Mouse (Mus musculus) cerebellum, adult 18-20 months (tissue): ENCODE results near the gene Mslnl.

ENCODE experiments used
- DNase-seq, 2 experiments: peaks; one replicate each; pipeline ENCODE4 v3.0.0; 2021

Gene Mslnl

GRCm38 (mm10) chr17:25786781-25787504 lies 51.1 kb downstream of the Mslnl start:
- peak in 1 of 2 experiments; percentile 12 for DNase-seq

GRCm38 (mm10) chr17:25791320-25791842 lies 55.5 kb downstream of the Mslnl start:
- DNase-seq = peak in 1 of 2 experiments; percentile 28

DNA sequence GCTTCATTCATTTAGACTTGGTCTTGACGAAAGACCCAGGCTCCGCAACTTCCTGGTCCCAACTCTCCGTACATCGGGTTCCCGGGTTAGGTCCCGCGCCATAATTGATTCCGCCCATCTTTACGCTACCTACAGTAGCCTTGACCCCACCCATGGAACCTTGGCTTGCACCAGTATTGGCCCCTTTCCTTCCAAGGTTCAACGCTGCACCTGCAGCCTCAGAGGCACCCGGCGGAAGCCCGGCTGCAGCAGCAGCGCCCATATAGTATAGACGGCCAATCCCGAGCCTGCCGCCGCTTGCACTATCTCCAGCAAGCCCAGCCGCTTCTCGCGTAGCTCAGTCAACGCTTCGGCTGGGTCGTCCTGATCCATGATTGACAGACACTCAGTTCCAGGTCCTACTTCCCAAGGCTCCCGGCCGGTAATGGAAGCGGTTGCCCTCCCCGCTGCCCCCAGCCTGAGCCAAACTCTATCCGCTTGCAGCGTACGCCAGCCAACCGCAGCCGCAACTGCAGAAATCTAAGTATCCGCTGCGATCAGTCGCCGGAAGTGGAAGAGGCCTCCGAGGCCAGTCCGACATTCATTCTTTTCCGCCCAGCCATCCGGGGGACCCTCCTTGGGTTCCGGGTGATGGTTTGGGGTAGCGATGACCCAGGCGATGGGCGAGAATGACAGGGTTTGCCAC lies 56.1 kb downstream of the Mslnl start:
- peak; percentile 79 to 90 for DNase-seq

GRCm38 (mm10) chr17:25792615-25793014 lies 56.8 kb downstream of the Mslnl start, which contains the start of gene Fam173a:
TSS of gene Fam173a (minus strand) at chr17:25792901.
- DNase-seq = peak in 1 of 2 experiments; percentile 62

- peak; percentile 22 to 27 for DNase-seq
Measured at GRCm38 (mm10) chr17:25794197-25794596, 58.4 kb downstream of the Mslnl start.

- no peak for DNase-seq
Measured at GRCm38 (mm10) chr17:25794998-25795397, 59.2 kb downstream of the Mslnl start.

GRCm38 (mm10) chr17:25795609-25796092 lies 59.8 kb downstream of the Mslnl start, which contains the start of gene AC134908.4:
TSS of gene AC134908.4 (minus strand) at chr17:25795659.
- DNase-seq = peak; percentile 37 to 53

- peak in 1 of 2 experiments; percentile 45 for DNase-seq
Measured at GRCm38 (mm10) chr17:25796211-25796771, 60.4 kb downstream of the Mslnl start.

- peak; percentile 73 to 81 for DNase-seq
Measured at GRCm38 (mm10) chr17:25796951-25797369, 61.1 kb downstream of the Mslnl start, which contains the start of gene Metrn. TSS of gene Metrn (minus strand) at chr17:25797136.
